Mouse (Mus musculus): ENCODE measurements at regions not wholly inside any gene's neighbourhood (a gene's known extent, or its start where the extent isn't known, plus 50 kb on each side); places are given as distances from the start of the nearest gene placed in this dataset.
A peak's percentile ranks its signal among the peaks of the same experiment; 100 is the strongest.

DNA sequence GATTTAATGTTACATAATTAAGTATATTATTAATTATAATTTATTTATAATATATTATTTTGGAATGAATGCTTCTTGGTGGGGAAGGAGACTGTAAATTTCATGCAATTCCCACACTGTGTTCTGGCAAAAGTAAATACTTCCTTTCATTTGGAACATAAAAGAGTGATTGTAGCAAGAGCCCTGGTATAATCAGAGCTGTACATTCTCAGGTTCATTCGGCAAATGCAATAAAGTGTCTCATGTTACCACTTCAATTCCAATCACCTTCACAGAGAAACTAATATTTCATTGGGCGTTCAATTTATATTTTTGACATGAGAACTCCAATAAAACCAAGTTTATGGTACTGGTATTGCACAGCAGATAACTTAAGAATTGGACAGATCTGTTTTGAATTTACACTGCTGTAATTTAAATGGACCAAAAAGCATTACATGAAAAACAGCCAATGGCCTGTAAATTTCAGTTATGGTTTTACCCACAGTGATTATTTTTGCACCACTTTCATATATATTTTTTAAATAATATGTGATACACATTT lies 569.0 kb downstream of the Pcdh7 start:
- no peak for DNase-seq

DNA sequence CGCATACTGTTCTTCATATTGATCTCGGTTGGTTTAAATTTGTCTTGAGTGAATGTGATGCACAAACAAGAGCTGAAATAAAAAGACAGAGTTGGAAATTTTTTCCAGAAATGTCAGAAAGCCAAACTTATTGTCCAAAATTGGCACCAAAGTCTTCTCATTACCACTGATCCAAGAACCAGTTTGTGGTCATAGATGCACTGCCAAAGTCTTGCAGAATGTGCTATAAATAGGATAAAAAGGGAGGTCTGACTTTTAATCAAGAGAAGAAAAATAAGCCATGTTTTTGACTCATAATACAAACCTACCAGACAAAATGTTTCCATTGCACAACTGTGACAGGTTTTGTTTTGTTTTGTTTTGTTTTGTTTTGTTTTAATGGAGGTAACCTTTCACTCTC lies 573.5 kb downstream of the Pcdh7 start:
- peak; percentile 19 to 61 for DNase-seq

DNA sequence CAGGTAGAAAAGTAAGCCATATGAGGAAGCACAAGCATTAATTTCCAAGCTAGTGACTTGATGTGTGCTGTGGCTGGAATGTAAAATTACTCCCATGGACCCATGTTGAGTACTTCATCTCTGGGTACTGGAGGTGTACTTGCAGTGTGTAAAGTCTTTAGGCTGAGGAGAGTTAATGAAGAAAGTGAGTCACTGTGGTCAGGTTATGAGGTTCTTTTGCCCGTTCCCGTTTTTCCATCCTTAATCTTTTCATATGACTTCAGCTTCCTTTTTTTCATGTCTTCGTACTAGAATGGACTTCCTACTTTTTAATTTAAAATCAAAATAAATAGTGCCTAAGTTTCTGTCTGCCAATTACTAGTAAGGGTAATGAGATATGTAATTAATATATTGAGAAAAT lies 577.1 kb downstream of the Pcdh7 start:
- DNase-seq, result no peak

DNA sequence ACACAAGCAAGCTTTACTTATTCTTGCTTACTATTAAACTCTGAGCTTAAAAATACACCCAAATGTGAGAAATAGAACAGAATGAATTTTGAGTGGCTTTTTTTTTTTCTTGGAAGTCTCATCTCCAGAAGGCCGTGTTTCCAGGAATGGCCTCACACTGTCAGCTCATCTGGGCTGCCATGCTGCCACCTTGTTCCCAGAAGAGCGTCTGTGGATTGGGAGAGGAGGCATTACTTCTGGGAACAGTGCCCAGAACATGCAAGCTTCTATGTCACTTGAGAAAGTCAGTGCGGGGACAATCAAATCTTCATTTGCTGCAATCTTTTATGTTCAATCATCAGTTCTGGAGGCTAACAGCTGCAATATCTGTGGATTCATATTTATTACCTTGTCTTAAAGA lies 613.6 kb downstream of the Pcdh7 start:
- DNase-seq, result peak; percentile 51 to 65
